Mouse (Mus musculus): ENCODE measurements around the gene 2210016L21Rik. TPM values are rescaled to one million over a fixed set of nuclear protein-coding genes. Genes with fewer than 3 reads are reported as not detected.
A peak's percentile ranks its signal among the peaks of the same experiment; 100 is the strongest.

Gene 2210016L21Rik
- polyA plus RNA-seq, 1 experiment: 26.1 TPM

DNA sequence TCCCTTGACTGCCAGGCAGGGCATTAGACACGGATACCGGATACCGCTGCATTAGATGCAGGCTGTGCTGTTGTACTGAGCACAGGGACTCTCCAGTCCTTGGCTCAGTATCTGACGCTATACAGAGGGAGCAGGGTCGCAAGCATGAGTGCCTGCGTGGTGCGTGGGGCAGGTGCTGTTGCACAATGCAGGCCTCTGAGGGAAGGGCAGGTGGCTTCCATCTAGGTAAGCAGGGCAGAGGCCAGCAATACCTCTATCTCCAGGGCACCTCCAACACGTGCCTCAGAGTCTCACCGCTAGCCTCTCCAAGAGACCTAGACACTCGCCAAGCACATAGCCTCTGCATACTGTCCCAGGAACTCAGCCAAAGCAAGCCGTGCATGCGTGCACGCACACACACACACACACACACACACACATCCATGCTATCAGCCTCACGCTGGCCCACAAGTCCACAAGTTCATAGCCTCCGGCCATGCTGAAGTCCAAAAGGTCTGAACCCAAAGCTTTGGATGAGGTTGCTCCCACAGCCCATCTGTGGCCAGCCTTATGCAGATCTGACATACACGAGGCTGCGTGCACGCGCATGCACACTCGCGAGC is 9.4 kb downstream of the 2210016L21Rik start:
- Histone ChIP-seq H3K4me1 (ENCODE audit: control insufficient read depth, insufficient read depth, low read length) (0 out of 2 replicates have a peak, but pooled peaks cover 2% of the 10 kb centered on the region), H3K27me3 (replicated peaks; ENCODE audit: control insufficient read depth, insufficient read depth, low read length) (no peaks in the 10 kb centered on the region), H3K27ac (ENCODE audit: insufficient read depth, low read depth, low read length) (no peak overlapping the region), H3K4me3 (ENCODE audit: insufficient read depth, low read depth, low read length) (no peak overlapping the region), H3K36me3 (ENCODE audit: control insufficient read depth, insufficient read depth, low read length) (peaks cover 5% of the 10 kb centered on the region; the same call in 1 of the 2 replicates)
- DNase-seq: no peak
- TF ChIP-seq CTCF (conservative IDR thresholded peaks at IDR 0.05; ENCODE audit: insufficient read depth, insufficient read length, low read depth, low read length) (no peak), POLR2A (IDR thresholded peaks at IDR 0.05; ENCODE audit: low read depth, low read length) (no peak)
- WGBS: 57% methylated on average over 21 of the region's 21 CpGs

GRCm38 (mm10) chr5:114953326-114953725 is 11.4 kb downstream of the 2210016L21Rik start:
- no peak for DNase-seq
- H3K4me1 ChIP-seq (ENCODE audit: control insufficient read depth, insufficient read depth, low read length): 0 out of 2 replicates have a peak, but pooled peaks cover 2% of the 10 kb centered on the region
- 89% methylated on average over 14 of the region's 14 CpGs for WGBS
- H3K4me3 ChIP-seq (ENCODE audit: insufficient read depth, low read depth, low read length): no peak overlapping the region
- no peak for TF ChIP-seq CTCF (conservative IDR thresholded peaks at IDR 0.05; ENCODE audit: insufficient read depth, insufficient read length, low read depth, low read length)
- TF ChIP-seq POLR2A (IDR thresholded peaks at IDR 0.05; ENCODE audit: low read depth, low read length): no peak
- no peaks in the 10 kb centered on the region for H3K27me3 ChIP-seq (replicated peaks; ENCODE audit: control insufficient read depth, insufficient read depth, low read length)
- peaks cover 2% of the 10 kb centered on the region; the same call in 1 of the 2 replicates for H3K36me3 ChIP-seq (ENCODE audit: control insufficient read depth, insufficient read depth, low read length)
- H3K27ac ChIP-seq (ENCODE audit: insufficient read depth, low read depth, low read length): no peak overlapping the region

DNA sequence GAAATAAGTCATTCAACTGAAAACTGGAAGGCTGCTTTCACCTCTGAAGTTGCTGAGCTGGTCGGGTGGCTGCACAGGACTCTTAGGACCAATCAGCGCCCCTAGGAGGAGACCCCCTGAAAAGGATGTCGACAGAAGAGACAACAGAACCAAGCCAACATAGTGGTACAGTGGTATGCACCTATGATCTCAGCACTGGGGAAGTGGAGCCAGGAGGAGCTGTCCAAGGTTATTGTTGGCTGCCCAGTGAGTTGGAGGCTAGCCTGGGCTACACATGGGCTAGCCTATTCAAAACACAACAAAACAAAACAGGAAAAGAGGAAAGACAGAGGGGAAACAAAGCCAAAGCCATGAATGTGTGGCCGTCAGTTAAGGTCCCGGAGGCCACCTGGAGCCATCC is 16.1 kb downstream of the 2210016L21Rik start:
- no peak for DNase-seq
- no peaks in the 10 kb centered on the region for H3K27me3 ChIP-seq (replicated peaks; ENCODE audit: control insufficient read depth, insufficient read depth, low read length)
- H3K4me3 ChIP-seq (ENCODE audit: insufficient read depth, low read depth, low read length): no peak overlapping the region
- WGBS: 87% methylated on average over 5 of the region's 5 CpGs
- H3K36me3 ChIP-seq (ENCODE audit: control insufficient read depth, insufficient read depth, low read length): no peaks in the 10 kb centered on the region; the same call in 1 of the 2 replicates
- H3K27ac ChIP-seq (ENCODE audit: insufficient read depth, low read depth, low read length): no peak overlapping the region
- TF ChIP-seq CTCF (conservative IDR thresholded peaks at IDR 0.05; ENCODE audit: insufficient read depth, insufficient read length, low read depth, low read length): no peak
- no peak for TF ChIP-seq POLR2A (IDR thresholded peaks at IDR 0.05; ENCODE audit: low read depth, low read length)
- peaks cover 5% of the 10 kb centered on the region; the same call in 1 of the 2 replicates for H3K4me1 ChIP-seq (ENCODE audit: control insufficient read depth, insufficient read depth, low read length)

DNA sequence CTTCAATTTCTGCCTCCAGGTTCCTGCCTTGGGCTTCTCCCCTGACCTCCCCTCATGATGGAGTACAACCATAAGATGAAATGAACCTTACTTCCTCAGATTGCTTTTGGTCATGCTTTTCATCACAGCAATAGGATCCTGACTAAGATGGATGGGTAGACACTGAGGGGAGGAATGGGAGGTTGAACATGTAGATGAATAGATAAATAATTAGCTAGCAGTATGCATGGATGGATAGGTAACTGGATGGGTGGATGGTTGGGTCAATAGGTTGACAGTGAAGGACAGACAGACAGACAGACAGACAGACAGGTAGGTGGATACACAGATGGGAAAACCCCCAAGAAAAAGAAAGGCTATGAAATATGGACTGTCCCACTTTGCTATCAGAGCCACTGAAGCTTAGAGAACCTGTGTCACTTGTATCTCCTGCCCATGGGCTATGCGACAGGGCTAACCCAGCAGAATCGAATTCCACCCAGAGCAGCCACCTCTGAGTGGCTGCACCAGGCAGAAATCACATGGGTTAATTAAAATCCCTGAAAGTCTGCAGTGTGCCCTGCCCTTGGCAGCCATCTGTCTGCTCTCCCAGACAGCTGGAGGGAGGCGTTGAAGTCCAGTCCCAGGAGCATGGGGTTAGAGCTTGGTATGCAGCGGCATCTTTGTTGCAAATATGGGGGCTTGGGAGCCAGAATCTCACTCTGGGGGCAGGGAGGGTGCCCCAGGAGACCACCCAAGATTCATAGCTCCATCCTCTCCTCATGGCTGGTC is 19.8 kb downstream of the 2210016L21Rik start:
- Histone ChIP-seq H3K27me3 (replicated peaks; ENCODE audit: control insufficient read depth, insufficient read depth, low read length) (no peaks in the 10 kb centered on the region), H3K27ac (ENCODE audit: insufficient read depth, low read depth, low read length) (peak overlapping the region; percentile 37; the same call in 1 of the 2 replicates), H3K4me3 (ENCODE audit: insufficient read depth, low read depth, low read length) (no peak overlapping the region), H3K4me1 (ENCODE audit: control insufficient read depth, insufficient read depth, low read length) (peaks cover 18% of the 10 kb centered on the region), H3K36me3 (ENCODE audit: control insufficient read depth, insufficient read depth, low read length) (no peaks in the 10 kb centered on the region)
- TF ChIP-seq POLR2A (IDR thresholded peaks at IDR 0.05; ENCODE audit: low read depth, low read length) (no peak), CTCF (conservative IDR thresholded peaks at IDR 0.05; ENCODE audit: insufficient read depth, insufficient read length, low read depth, low read length) (no peak)
- 27% methylated on average over 4 of the region's 4 CpGs for WGBS
- DNase-seq: peak; percentile 77

GRCm38 (mm10) chr5:114964315-114964966 is 22.5 kb downstream of the 2210016L21Rik start:
- H3K27ac ChIP-seq (ENCODE audit: insufficient read depth, low read depth, low read length): peak overlapping the region; percentile 94
- TF ChIP-seq POLR2A (IDR thresholded peaks at IDR 0.05; ENCODE audit: low read depth, low read length): no peak
- no peak for TF ChIP-seq CTCF (conservative IDR thresholded peaks at IDR 0.05; ENCODE audit: insufficient read depth, insufficient read length, low read depth, low read length)

GRCm38 (mm10) chr5:114964967-114965898 is 23.3 kb downstream of the 2210016L21Rik start:
- peak overlapping the region; percentile 94 for H3K27ac ChIP-seq (ENCODE audit: insufficient read depth, low read depth, low read length)
- peak; percentile 88 for DNase-seq
- peaks cover 33% of the 10 kb centered on the region for H3K4me1 ChIP-seq (ENCODE audit: control insufficient read depth, insufficient read depth, low read length)
- H3K36me3 ChIP-seq (ENCODE audit: control insufficient read depth, insufficient read depth, low read length): no peaks in the 10 kb centered on the region
- 30% methylated on average over 17 of the region's 17 CpGs for WGBS
- H3K4me3 ChIP-seq (ENCODE audit: insufficient read depth, low read depth, low read length): peak overlapping the region; percentile 17; the same call in 1 of the 2 replicates
- TF ChIP-seq CTCF (conservative IDR thresholded peaks at IDR 0.05; ENCODE audit: insufficient read depth, insufficient read length, low read depth, low read length): no peak
- TF ChIP-seq POLR2A (IDR thresholded peaks at IDR 0.05; ENCODE audit: low read depth, low read length): no peak
- H3K27me3 ChIP-seq (replicated peaks; ENCODE audit: control insufficient read depth, insufficient read depth, low read length): no peaks in the 10 kb centered on the region

More at GRCm38 (mm10) chr5:114964315-114964966, 22.5 kb downstream of the 2210016L21Rik start:
- 27% methylated on average over 7 of the region's 7 CpGs for WGBS
- peak; percentile 81 for DNase-seq
- Histone ChIP-seq H3K4me1 (ENCODE audit: control insufficient read depth, insufficient read depth, low read length) (peaks cover 33% of the 10 kb centered on the region), H3K4me3 (ENCODE audit: insufficient read depth, low read depth, low read length) (no peak overlapping the region), H3K27me3 (replicated peaks; ENCODE audit: control insufficient read depth, insufficient read depth, low read length) (no peaks in the 10 kb centered on the region), H3K36me3 (ENCODE audit: control insufficient read depth, insufficient read depth, low read length) (no peaks in the 10 kb centered on the region)

All from kidney, adult 2 months (tissue).